Mouse (Mus musculus) MEL (cell line): ENCODE data around the gene Lrrk1. TPM values are rescaled to one million over a fixed set of nuclear protein-coding genes. Genes with fewer than 3 reads are reported as not detected.
A peak's percentile ranks its signal among the peaks of the same experiment; 100 is the strongest.

ENCODE experiments used
- DNase-seq: peaks from one replicate; pipeline ENCODE4 v3.0.0; 2011; ENCODE audit warnings: low read depth, low spot score
- H3K27ac ChIP-seq: 2 replicates; pipeline ENCODE4 v1.5.1; 2012; ENCODE audit warnings: low read depth, mild to moderate bottlenecking, control low read depth, low read length, moderate library complexity; ENCODE audit not compliant: control insufficient read depth
- H3K27me3 ChIP-seq, 2 experiments: fragments of 150-350 bp in 1 of 2; sonication (generic) in 1 of 2; 2 replicates each; pipeline ENCODE4 v1.6.1; 2012; ENCODE audit warnings: low read length in 2 of 2, mild to moderate bottlenecking in 2 of 2, improper control_type of control experiment in 1 of 2, moderate library complexity in 1 of 2; ENCODE audit not compliant: insufficient read depth in 2 of 2, control insufficient read depth in 1 of 2
- H3K36me3 ChIP-seq, 2 experiments: 2 replicates each; pipeline ENCODE4 v1.6.1; 2012 to 2014; ENCODE audit warnings: low read length in 2 of 2, improper control_type of control experiment in 1 of 2, inconsistent platforms in 1 of 2, mild to moderate bottlenecking in 1 of 2; ENCODE audit not compliant: insufficient read depth in 2 of 2, control insufficient read depth in 1 of 2
- H3K4me1 ChIP-seq, 2 experiments: fragments of 150-350 bp in 1 of 2; sonication (generic) in 1 of 2; 2 replicates each; pipeline ENCODE4 v1.6.1; 2012; ENCODE audit warnings: low read length in 2 of 2, improper control_type of control experiment in 1 of 2, mild to moderate bottlenecking in 1 of 2; ENCODE audit not compliant: insufficient read depth in 2 of 2, control insufficient read depth in 1 of 2
- H3K4me3 ChIP-seq, 2 experiments: fragments of 150-350 bp in 1 of 2; sonication (generic) in 1 of 2; 2 replicates each; pipeline ENCODE4 v1.5.1; 2012; ENCODE audit warnings: low read depth in 2 of 2, low read length in 2 of 2, mild to moderate bottlenecking in 2 of 2, moderate library complexity in 2 of 2, control low read depth in 1 of 2, improper control_type of control experiment in 1 of 2; ENCODE audit not compliant: control insufficient read depth in 1 of 2, insufficient read depth in 1 of 2
- H3K79me2 ChIP-seq: 2 replicates; pipeline ENCODE4 v1.6.1; 2012; ENCODE audit warnings: mild to moderate bottlenecking, low read length, moderate library complexity; ENCODE audit not compliant: control insufficient read depth, poor library complexity, insufficient read depth
- H3K9ac ChIP-seq: 2 replicates; pipeline ENCODE4 v1.6.1; 2012; ENCODE audit warnings: low read depth, mild to moderate bottlenecking, control low read depth, low read length, moderate library complexity; ENCODE audit not compliant: control insufficient read depth, poor library complexity, severe bottlenecking
- H3K9me3 ChIP-seq: fragments of 150-350 bp; sonication (generic); replicated peaks from 2 replicates; pipeline ENCODE4 v1.6.1; 2012; ENCODE audit warnings: mild to moderate bottlenecking, low read length, improper control_type of control experiment, moderate library complexity; ENCODE audit not compliant: insufficient read depth
- BHLHE40 ChIP-seq: IDR thresholded peaks from 2 replicates; pipeline ENCODE4 v1.6.1; 2012; ENCODE audit warnings: low read depth, mild to moderate bottlenecking, inconsistent platforms, low read length, improper control_type of control experiment, borderline replicate concordance
- EP300 ChIP-seq, 2 experiments: IDR thresholded peaks; 2 replicates each; pipeline ENCODE4 v1.6.1; 2011; ENCODE audit warnings: improper control_type of control experiment in 2 of 2, low read length in 2 of 2, low read depth in 1 of 2, mild to moderate bottlenecking in 1 of 2
- HCFC1 ChIP-seq: IDR thresholded peaks from 2 replicates; pipeline ENCODE4 v1.6.1; 2012; ENCODE audit warnings: low read depth, mild to moderate bottlenecking, inconsistent platforms, low read length, improper control_type of control experiment, moderate library complexity
- KAT2A ChIP-seq: conservative IDR thresholded peaks from 2 replicates; pipeline ENCODE4 v1.6.1; 2012; ENCODE audit warnings: low read depth, low read length, improper control_type of control experiment, inconsistent platforms
- MAFK ChIP-seq: IDR thresholded peaks from 2 replicates; pipeline ENCODE4 v1.6.1; 2011; ENCODE audit warnings: low read depth, mild to moderate bottlenecking, low read length, improper control_type of control experiment, borderline replicate concordance
- MAZ ChIP-seq: IDR thresholded peaks from 2 replicates; pipeline ENCODE4 v1.6.1; 2012; ENCODE audit warnings: low read depth, mild to moderate bottlenecking, inconsistent platforms, low read length, improper control_type of control experiment
- MYB ChIP-seq: IDR thresholded peaks from 2 replicates; pipeline ENCODE4 v1.6.1; 2011; ENCODE audit warnings: mild to moderate bottlenecking, low read depth, low read length, improper control_type of control experiment
- MYC ChIP-seq: IDR thresholded peaks from 2 replicates; pipeline ENCODE4 v1.6.1; 2011; ENCODE audit warnings: low read depth, mild to moderate bottlenecking, low read length, improper control_type of control experiment, moderate library complexity
- NRF1 ChIP-seq: IDR thresholded peaks from 2 replicates; pipeline ENCODE4 v1.6.1; 2014; ENCODE audit warnings: low read depth, mild to moderate bottlenecking, inconsistent platforms, low read length, improper control_type of control experiment, moderate library complexity; ENCODE audit not compliant: poor library complexity, insufficient read depth, severe bottlenecking
- POLR2AphosphoS5 ChIP-seq: IDR thresholded peaks from 2 replicates; pipeline ENCODE4 v1.6.1; 2012; ENCODE audit warnings: low read depth, borderline replicate concordance, mild to moderate bottlenecking, inconsistent platforms, low read length, moderate library complexity, mixed read lengths
- RAD21 ChIP-seq: IDR thresholded peaks from 2 replicates; pipeline ENCODE4 v1.6.1; 2011; ENCODE audit warnings: mild to moderate bottlenecking, low read depth, low read length, improper control_type of control experiment
- SIN3A ChIP-seq: IDR thresholded peaks from 2 replicates; pipeline ENCODE4 v1.6.1; 2012; ENCODE audit warnings: low read length, improper control_type of control experiment, inconsistent platforms
- TAL1 ChIP-seq: IDR thresholded peaks from 2 replicates; pipeline ENCODE4 v1.6.1; 2012; ENCODE audit warnings: mild to moderate bottlenecking, inconsistent platforms, low read length, moderate library complexity, mixed read lengths
- TBP ChIP-seq: IDR thresholded peaks from 2 replicates; pipeline ENCODE4 v1.8.0; 2011; ENCODE audit warnings: low read depth, low read length, improper control_type of control experiment
- UBTF ChIP-seq: IDR thresholded peaks from 2 replicates; pipeline ENCODE4 v1.6.1; 2012; ENCODE audit warnings: low read depth, mild to moderate bottlenecking, inconsistent platforms, low read length, improper control_type of control experiment, moderate library complexity, borderline replicate concordance; ENCODE audit not compliant: insufficient read depth
- USF1 ChIP-seq: IDR thresholded peaks from 2 replicates; pipeline ENCODE4 v1.6.1; 2014; ENCODE audit warnings: low read depth, mild to moderate bottlenecking, inconsistent platforms, low read length, improper control_type of control experiment, moderate library complexity
- USF2 ChIP-seq, 2 experiments: IDR thresholded peaks; 2 replicates each; pipeline ENCODE4 v1.6.1; 2011 to 2012; ENCODE audit warnings: improper control_type of control experiment in 2 of 2, low read length in 2 of 2, borderline replicate concordance in 1 of 2, inconsistent platforms in 1 of 2, low read depth in 1 of 2, mild to moderate bottlenecking in 1 of 2; ENCODE audit not compliant: insufficient read depth in 1 of 2
- ZKSCAN1 ChIP-seq: IDR thresholded peaks from 2 replicates; pipeline ENCODE4 v1.6.1; 2012; ENCODE audit warnings: low read depth, mild to moderate bottlenecking, inconsistent platforms, low read length, improper control_type of control experiment, moderate library complexity
- ZMIZ1 ChIP-seq: IDR thresholded peaks from 2 replicates; pipeline ENCODE4 v1.6.1; 2012; ENCODE audit warnings: low read depth, mild to moderate bottlenecking, inconsistent platforms, low read length, improper control_type of control experiment, moderate library complexity
- ZNF384 ChIP-seq: IDR thresholded peaks from 2 replicates; pipeline ENCODE4 v1.6.1; 2012; ENCODE audit warnings: low read depth, mild to moderate bottlenecking, inconsistent platforms, low read length, improper control_type of control experiment
- polyA plus RNA-seq, 2 experiments: library from polyadenylated mRNA; stranded (reverse) in 1 of 2; unstranded in 1 of 2; fragments of >175 nt in 1 of 2; fragments of >200 nt in 1 of 2; gene quantifications; 2 replicates each; pipeline versions ENCODE4 v1.2.1 to v1.2.4; 2012; ENCODE audit warnings: low replicate concordance in 2 of 2, low read depth in 1 of 2; ENCODE audit not compliant: insufficient read length in 2 of 2, insufficient read depth in 1 of 2, missing spikeins in 1 of 2
- total RNA-seq: library from RNA; depleted of rRNA; stranded (reverse); fragments of 300-350 nt; gene quantifications from 2 replicates; pipeline ENCODE4 v1.2.3, GENCODE M21; 2012

Gene Lrrk1
- total and polyA plus RNA-seq, 3 experiments = 9.1 to 19.1 TPM; not detected in 1

DNA sequence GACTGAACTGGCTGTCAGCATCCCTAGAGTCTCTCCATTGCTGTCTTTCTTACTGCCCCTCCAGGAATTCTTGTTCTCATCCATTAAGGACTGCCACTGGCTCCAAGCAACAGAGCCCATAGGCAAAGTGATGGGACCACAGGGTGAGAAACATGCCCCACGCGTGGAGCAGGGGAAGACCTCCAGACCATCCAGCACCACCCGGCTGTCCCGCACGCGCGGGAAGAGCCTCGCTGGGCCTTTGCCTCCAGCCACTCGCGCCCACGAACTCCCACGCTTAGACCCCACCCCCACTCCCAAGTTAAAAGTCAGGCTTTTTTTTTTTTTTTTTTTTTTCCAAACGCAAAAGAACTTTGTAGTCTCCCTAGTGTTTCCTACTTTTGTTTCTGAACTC lies 734 bp downstream of the Lrrk1 start:
- H3K4me1 ChIP-seq = peaks cover 0 to 11% of the 10 kb centered on the region in 2 experiments; a peak in 2 of 4 replicates
- peaks cover 0 to 3% of the 10 kb centered on the region in 2 experiments; a peak in 2 of 4 replicates for H3K36me3 ChIP-seq
- H3K9me3 ChIP-seq = no peaks in the 10 kb centered on the region
- DNase-seq = peak; percentile 47
- H3K4me3 ChIP-seq = peak overlapping the region; percentile 89 to 97
- H3K27ac ChIP-seq = no peak overlapping the region; the same call in 1 of the 2 replicates
- H3K79me2 ChIP-seq = peaks cover 15% of the 10 kb centered on the region
- no peaks in the 10 kb centered on the region for H3K27me3 ChIP-seq
- TF ChIP-seq ZKSCAN1 = no peak
- no peak for TF ChIP-seq NRF1
- peak; percentile 62 for TF ChIP-seq ZNF384
- TF ChIP-seq, all 39 proteins: peak for 1
- H3K9ac ChIP-seq = peak overlapping the region; percentile 95

- no peak overlapping the region for H3K9ac ChIP-seq
- H3K4me1 ChIP-seq = peaks cover 0 to 11% of the 10 kb centered on the region in 2 experiments; a peak in 2 of 4 replicates
- H3K36me3 ChIP-seq = peaks cover 0 to 3% of the 10 kb centered on the region in 2 experiments; a peak in 2 of 4 replicates
- H3K27me3 ChIP-seq = no peaks in the 10 kb centered on the region
- no peaks in the 10 kb centered on the region for H3K9me3 ChIP-seq
- no peak for DNase-seq
- peaks cover 15% of the 10 kb centered on the region for H3K79me2 ChIP-seq
- TF ChIP-seq HCFC1 (no peak), SIN3A (no peak), MAFK (no peak), USF2 (IDR thresholded peaks at IDR 0.05; ENCODE audit: borderline replicate concordance in 1 of 2, insufficient read depth in 1 of 2, low read depth in 1 of 2, low read length in 2 of 2) (no peak), BHLHE40 (no peak), USF1 (no peak), MYC (no peak), UBTF (no peak), KAT2A (no peak), ZMIZ1 (no peak), MYB (no peak), TBP (no peak), POLR2AphosphoS5 (no peak), TAL1 (no peak), RAD21 (no peak), MAZ (no peak), NRF1 (no peak), EP300 (IDR thresholded peaks at IDR 0.05; ENCODE audit: low read depth in 1 of 2, low read length in 2 of 2) (no peak)
- no peak overlapping the region for H3K27ac ChIP-seq
- no peak overlapping the region for H3K4me3 ChIP-seq
These were observed 1.7 kb downstream of the Lrrk1 start for GRCm38 (mm10) chr7:66386411-66386810.
